Comparison of ENCODE assay signal across 8 mouse cellular contexts in genomic region chr11:117077902-117078301, GRCm38 (mm10). TPM values are rescaled to one million over a fixed set of nuclear protein-coding genes. Genes with fewer than 3 reads are reported as not detected.
DNase-seq lines count a peak whose midpoint lies in the region; ATAC-seq and TF ChIP-seq lines count a peak whose summit lies in the region.

No protein-coding gene starts in this region.

- H3K27me3 ChIP-seq in liver, adult 2 months (ENCODE audit: control insufficient read depth, insufficient read depth, low read length): no peaks in the 10 kb centered on the region
- no peaks in the 10 kb centered on the region for H3K27me3 ChIP-seq in embryonic facial prominence, embryonic 15.5 days
- no peaks in the 10 kb centered on the region for H3K27me3 ChIP-seq in limb, embryonic 13.5 days
- H3K27me3 ChIP-seq in neural tube, embryonic 15.5 days (replicated peaks): no peaks in the 10 kb centered on the region

- WGBS in liver, adult 2 months: 77% methylated on average over 8 of the region's 8 CpGs
- 82% methylated on average over 8 of the region's 8 CpGs for WGBS in embryonic facial prominence, embryonic 15.5 days
- 86% methylated on average over 8 of the region's 8 CpGs for WGBS in limb, embryonic 13.5 days
- WGBS in neural tube, embryonic 15.5 days: 86% methylated on average over 8 of the region's 8 CpGs

- no peak overlapping the region for H3K27ac ChIP-seq in liver, adult 2 months (replicated peaks; ENCODE audit: insufficient read depth, low read depth, low read length)
- no peak overlapping the region for H3K27ac ChIP-seq in embryonic facial prominence, embryonic 15.5 days (replicated peaks)
- H3K27ac ChIP-seq in limb, embryonic 13.5 days: no peak overlapping the region
- H3K27ac ChIP-seq in neural tube, embryonic 15.5 days (replicated peaks): no peak overlapping the region

- H3K79me2 ChIP-seq in liver, adult 2 months (ENCODE audit: control insufficient read depth, insufficient read depth, low read length): peaks cover 10% of the 10 kb centered on the region; the same call in 1 of the 2 replicates

- no peak for TF ChIP-seq POLR2A in liver, adult 2 months (IDR thresholded peaks at IDR 0.05; ENCODE audit: extremely low read depth, insufficient read depth, low read length)

- H3K9me3 ChIP-seq in embryonic facial prominence, embryonic 15.5 days (replicated peaks): no peaks in the 10 kb centered on the region
- no peaks in the 10 kb centered on the region for H3K9me3 ChIP-seq in limb, embryonic 13.5 days
- no peaks in the 10 kb centered on the region for H3K9me3 ChIP-seq in neural tube, embryonic 15.5 days (replicated peaks)

- H3K4me1 ChIP-seq in liver, adult 2 months (ENCODE audit: control insufficient read depth, insufficient read depth, low read length): peaks cover 29% of the 10 kb centered on the region
- peaks cover 58% of the 10 kb centered on the region for H3K4me1 ChIP-seq in embryonic facial prominence, embryonic 15.5 days
- H3K4me1 ChIP-seq in limb, embryonic 13.5 days: peaks cover 42% of the 10 kb centered on the region
- peaks cover 52% of the 10 kb centered on the region for H3K4me1 ChIP-seq in neural tube, embryonic 15.5 days

- H3K4me3 ChIP-seq in liver, adult 2 months (ENCODE audit: insufficient read depth, low read depth, low read length): no peak overlapping the region
- H3K4me3 ChIP-seq in embryonic facial prominence, embryonic 15.5 days (replicated peaks): peak overlapping the region; percentile 69
- peak overlapping the region; percentile 89 for H3K4me3 ChIP-seq in limb, embryonic 13.5 days
- H3K4me3 ChIP-seq in neural tube, embryonic 15.5 days (replicated peaks): peak overlapping the region; percentile 84; the same call in 1 of the 2 replicates

- no peak for DNase-seq in liver, adult 2 months (ENCODE audit: extremely low read depth, low read depth, low spot score)
- DNase-seq in liver: no peak
- no peak for DNase-seq in frontal cortex, postnatal 36 days (ENCODE audit: low spot score in 2 of 2)
- no peak for DNase-seq in adrenal gland, postnatal 14 days
- DNase-seq in cerebellum, postnatal 36 days: no peak

- peaks cover 6% of the 10 kb centered on the region; the same call in 1 of the 2 replicates for H3K36me3 ChIP-seq in liver, adult 2 months (ENCODE audit: control insufficient read depth, insufficient read depth, low read length)
- H3K36me3 ChIP-seq in embryonic facial prominence, embryonic 15.5 days: peaks cover 29% of the 10 kb centered on the region
- H3K36me3 ChIP-seq in limb, embryonic 13.5 days: peaks cover 34% of the 10 kb centered on the region
- H3K36me3 ChIP-seq in neural tube, embryonic 15.5 days: peaks cover 26% of the 10 kb centered on the region

- H3K9ac ChIP-seq in liver, adult 2 months (ENCODE audit: low read depth, low read length): peak overlapping the region; percentile 2; the same call in 1 of the 2 replicates
- no peak overlapping the region for H3K9ac ChIP-seq in embryonic facial prominence, embryonic 15.5 days
- peak overlapping the region; percentile 93; the same call in 1 of the 2 replicates for H3K9ac ChIP-seq in limb, embryonic 13.5 days
- no peak overlapping the region; the same call in 1 of the 2 replicates for H3K9ac ChIP-seq in neural tube, embryonic 15.5 days (replicated peaks)

- no peak for ATAC-seq in embryonic facial prominence, embryonic 15.5 days (ENCODE audit: insufficient number of reproducible peaks, low FRiP score, low TSS enrichment, low read depth)
- no peak for ATAC-seq in limb, embryonic 13.5 days (ENCODE audit: low FRiP score, low read depth)
- no peak for ATAC-seq in neural tube, embryonic 15.5 days (ENCODE audit: low FRiP score)

- peak overlapping the region; percentile 84 for H3K4me2 ChIP-seq in embryonic facial prominence, embryonic 15.5 days (replicated peaks)
- H3K4me2 ChIP-seq in limb, embryonic 13.5 days (replicated peaks): peak overlapping the region; percentile 95
- H3K4me2 ChIP-seq in neural tube, embryonic 15.5 days: peak overlapping the region; percentile 96

- no peak for TF ChIP-seq CTCF in liver, adult 2 months (IDR thresholded peaks at IDR 0.05; ENCODE audit: low read depth, low read length)

RNA-seq across cellular contexts. Expression of gene Sec14l1, which starts 37.1 kb away (rescaled TPM):
- total RNA-seq in liver, adult 2 months (2014; rRNA removed): 4.6 and 6.0 TPM in 2 replicates
- 6.7 and 8.2 TPM in 2 replicates for polyA plus RNA-seq in liver, adult 2 months (2012; rRNA removed)
- polyA plus RNA-seq in embryonic facial prominence, embryonic 15.5 days (2015; fragmentation: Nextera tagmentation; extraction: Ambion mirVana): 61.4 and 69.3 TPM in 2 replicates
- 61.2 and 65.4 TPM in 2 replicates for polyA plus RNA-seq in limb, embryonic 13.5 days (2015; fragmentation: Nextera tagmentation; extraction: Ambion mirVana)
- 52.0 and 52.1 TPM in 2 replicates for polyA plus RNA-seq in neural tube, embryonic 15.5 days (2015; fragmentation: Nextera tagmentation; extraction: Ambion mirVana)
- 119 TPM in 2 replicates for total RNA-seq in adrenal gland, postnatal 14 days (2021)

Comparison
In these comparisons a context has a peak if more than half of its experiments do, and no peak if none do; other contexts are left out.
1. H3K9ac ChIP-seq: peak in liver, adult 2 months (single experiment) and limb, embryonic 13.5 days (single experiment); none in embryonic facial prominence, embryonic 15.5 days (single experiment) and neural tube, embryonic 15.5 days (single experiment).
2. Peak in every context shown above with its lines, with median percentiles within 50 percentile points of each other: H3K4me2 ChIP-seq.